Mouse (Mus musculus): ENCODE measurements at regions not wholly inside any gene's neighbourhood (a gene's known extent, or its start where the extent isn't known, plus 50 kb on each side); places are given as distances from the start of the nearest gene placed in this dataset.
"Not testable (repeated sequence)": the region's sequence is repeated elsewhere in the genome, so short reads cannot be mapped to it uniquely, and the experiment has no call there.

DNA sequence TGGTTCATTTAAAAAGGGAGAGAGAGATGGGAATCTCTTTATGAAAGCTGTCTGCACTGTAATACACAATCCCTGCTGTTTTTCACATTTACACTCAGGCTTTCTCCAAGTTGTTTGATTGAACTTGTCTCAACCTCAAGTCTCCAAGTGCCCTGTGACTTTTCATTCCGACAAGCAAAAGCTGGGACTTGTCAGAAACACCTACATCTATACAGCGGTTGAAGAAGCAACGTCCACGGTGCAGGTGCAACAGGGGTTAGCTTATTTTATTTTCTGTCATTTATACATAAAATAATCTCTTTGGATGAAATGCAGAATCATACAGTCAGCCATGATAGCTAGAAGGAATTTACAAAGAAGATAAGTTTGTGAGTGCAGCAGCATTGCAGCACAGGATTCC lies 184.6 kb upstream of the Gm21293 start:
- DNase-seq: no peak

DNA sequence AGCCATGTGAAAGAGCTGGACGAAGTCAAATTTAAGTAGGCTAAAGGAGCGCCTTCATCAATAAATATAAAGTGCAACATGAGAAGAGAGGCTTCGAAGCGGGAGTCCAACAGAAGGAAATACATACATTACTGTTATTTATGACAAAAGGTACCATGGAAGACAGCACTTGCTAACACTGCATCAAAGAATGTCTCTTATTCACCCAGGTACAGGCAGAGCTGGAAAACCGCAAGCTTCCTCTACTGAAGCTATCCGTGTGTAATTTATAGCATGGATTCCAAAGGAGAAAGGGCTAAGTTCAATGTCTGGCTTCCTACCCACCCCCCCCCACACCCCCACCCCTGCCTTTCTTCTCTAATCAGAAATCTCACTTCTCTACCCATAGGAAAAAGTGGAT lies 166.7 kb upstream of the Gm21293 start:
- DNase-seq: no peak

DNA sequence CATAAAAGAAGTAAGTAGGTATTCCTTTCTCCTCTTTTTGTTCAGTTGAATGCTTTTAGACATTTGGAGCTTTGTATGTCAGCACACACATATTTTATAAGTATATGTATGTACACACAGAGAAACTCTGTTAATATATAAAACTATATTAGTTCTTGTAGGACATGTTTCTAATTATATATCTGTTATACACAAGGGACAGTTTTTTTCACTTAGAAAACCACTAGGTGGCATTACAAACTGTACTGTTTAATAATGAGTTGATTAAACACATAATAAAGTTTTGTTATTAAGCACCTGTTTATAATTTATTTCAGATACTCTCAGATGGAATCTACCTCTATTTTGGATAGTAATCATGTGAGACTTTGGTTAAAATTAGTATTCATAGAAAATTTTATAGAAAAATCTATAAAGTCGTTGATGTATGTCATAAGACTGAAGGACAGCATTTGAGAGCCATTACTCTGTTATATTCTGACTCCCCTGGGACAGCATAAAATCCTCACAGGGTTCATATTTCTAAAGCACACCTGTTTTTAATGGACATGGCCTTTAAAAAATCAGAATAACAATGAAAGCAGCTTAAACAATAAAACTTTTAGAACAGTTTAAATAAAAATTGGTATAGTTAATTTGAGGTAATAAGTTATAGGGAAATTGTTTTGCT lies 158.4 kb upstream of the Gm21293 start:
- DNase-seq: no peak

DNA sequence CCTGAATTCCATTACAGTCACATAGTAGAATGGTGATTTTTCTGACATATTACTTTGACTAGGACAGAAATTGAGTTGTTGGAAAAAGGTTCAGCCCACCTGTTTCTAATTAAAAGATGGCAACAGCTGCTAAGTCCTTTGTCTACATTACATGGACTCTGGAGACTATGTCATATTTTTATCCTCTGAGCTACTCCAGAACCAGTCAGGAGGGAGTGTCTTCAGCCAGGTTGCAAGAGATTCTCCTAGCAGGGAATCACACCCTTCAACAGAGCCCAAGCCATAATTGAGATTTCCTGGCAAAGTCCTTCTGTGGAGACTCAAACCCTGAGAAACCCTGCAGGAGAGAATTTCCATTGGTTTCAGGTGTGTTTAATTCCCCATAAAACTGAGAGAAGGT lies 123.2 kb upstream of the Gm21293 start:
- no peak for DNase-seq

DNA sequence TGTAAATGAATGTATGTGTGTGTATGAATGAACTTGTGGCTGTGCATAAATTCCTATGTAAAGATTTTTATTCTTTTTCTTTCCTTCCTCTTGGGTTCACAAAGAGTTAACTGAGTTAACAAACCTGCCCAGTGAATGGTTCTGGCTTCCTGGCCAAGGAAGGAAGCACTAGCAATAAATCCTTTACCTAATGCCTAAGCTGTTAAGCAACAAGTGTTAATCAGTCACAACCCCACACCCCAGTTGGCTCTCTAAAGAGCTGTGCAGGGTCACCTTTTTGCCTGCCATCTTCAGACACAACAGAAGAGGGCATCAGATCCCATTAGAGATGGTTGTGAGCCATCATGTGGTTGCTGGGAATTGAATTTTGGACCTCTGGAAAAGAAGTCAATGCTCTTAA lies 121.2 kb upstream of the Gm21293 start:
- no peak for DNase-seq

DNA sequence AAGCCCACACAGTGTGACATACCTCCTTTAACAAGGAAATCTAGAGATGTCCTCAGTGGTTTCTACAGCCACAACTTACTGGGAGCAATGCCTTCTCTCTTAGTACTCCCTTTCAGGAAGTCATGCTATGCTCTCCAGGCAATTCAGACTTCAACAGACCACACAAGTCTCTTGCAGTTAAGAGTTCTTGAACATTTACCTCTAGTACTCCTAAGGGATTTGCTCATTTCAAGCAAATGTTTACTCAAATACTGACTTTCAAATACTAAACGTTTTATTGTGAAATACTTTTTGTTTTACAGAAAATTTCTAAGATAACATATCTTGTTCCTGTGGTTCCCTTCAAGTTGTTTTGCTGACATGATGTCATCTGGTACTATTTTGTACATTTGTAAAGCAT lies 114.6 kb upstream of the Gm21293 start:
- DNase-seq: no peak

- no peak for DNase-seq
Measured at GRCm38 (mm10) chr10:104032771-104033170, 110.0 kb upstream of the Gm21293 start.

DNA sequence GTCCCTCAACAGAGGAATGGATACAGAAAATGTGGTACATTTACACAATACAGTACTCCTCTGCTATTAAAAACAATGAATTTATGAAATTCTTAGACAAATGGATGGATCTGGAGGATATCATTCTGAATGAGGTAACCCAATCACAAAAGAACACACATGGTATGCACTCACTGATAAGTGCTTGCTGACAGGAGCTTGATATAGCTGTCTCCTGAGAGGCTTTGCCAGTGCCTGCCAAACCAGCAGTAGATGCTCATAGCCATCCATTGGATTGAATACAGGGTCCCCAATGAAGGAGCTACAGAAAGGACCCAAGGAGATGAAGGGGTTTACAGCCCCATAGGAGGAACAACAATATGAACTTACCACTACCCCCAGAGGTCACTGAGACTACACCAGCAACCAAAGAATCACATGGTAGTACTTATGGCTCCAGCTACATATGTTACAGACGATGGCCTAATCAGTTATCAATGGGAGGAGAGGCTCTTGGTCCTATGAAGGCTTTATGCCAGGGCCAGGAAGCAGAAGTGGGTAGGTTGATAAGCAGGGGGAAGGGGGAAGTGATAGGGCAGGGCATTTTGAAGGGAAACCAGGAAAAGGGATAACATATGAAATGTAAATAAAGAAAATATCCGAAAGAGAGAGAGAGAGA lies 100.9 kb upstream of the Gm21293 start:
- DNase-seq: not testable (repeated sequence)

DNA sequence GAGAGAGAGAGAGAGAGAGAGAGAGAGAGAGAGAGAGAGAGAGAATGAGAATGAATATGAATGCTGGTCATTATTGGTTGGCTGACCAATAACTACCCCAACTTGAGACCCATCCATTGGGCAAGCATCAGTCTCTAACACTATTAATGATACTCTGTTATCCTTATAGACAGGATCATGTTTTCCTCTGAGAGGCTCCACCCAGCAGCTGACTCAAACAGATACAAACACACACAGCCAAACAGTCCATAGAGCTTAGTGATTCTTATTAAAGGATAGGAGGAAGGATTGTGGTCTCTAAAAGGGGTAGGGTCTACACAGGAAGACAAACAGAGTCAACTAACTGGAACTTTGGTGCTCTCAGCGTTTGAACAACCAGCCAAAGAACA lies 100.4 kb upstream of the Gm21293 start:
- DNase-seq: no peak

DNA sequence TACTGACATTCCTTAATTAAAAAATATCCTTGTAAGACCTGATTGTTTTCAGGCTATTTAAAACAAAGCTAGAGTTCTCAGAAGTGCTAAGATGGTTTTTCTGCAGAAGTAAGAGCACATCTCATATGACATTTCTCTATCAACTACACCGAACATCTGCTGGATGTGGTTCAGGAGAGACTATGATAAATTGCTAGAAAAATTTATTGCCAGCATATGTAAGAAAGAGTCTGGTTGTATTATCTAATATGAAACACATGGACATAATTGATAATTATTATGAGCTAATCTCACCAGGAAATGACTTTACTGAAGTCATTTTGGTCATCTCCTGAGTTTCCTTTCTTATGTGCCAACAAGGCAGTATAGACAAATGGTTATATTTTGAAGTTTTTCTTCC lies 99.2 kb upstream of the Gm21293 start:
- DNase-seq: no peak

Data from kidney, postnatal 25 days (tissue).